Mouse (Mus musculus) mouse embryonic stem cell (cell line): ENCODE measurements around the gene Unk.

ENCODE experiments used
- in situ Hi-C, 2 experiments: fragments of 300-500 bp; cut with MboI; formaldehyde crosslinking; loops; 1 replicate in 1 of 2; 3 replicates in 1 of 2; pipeline ENCODE4 v1.14.3; 2019 to 2020; ENCODE audit warnings: low sequenced_read_pairs in 2 of 2, low pct_unique_long_range_greater_than_20kb in 1 of 2, mixed read lengths in 1 of 2; ENCODE audit not compliant: unreplicated experiment in 1 of 2

The Unk gene

GRCm38 (mm10) chr11:116030088-116030897 lies at the start of gene Unk:
Gene Unk, plus strand, starts transcription at chr11:116030322.
- in situ Hi-C loops: no loop called here

GRCm38 (mm10) chr11:115982472-115982871 lies 47.6 kb upstream of the Unk start:
- in situ Hi-C loops: no loop called here

DNA sequence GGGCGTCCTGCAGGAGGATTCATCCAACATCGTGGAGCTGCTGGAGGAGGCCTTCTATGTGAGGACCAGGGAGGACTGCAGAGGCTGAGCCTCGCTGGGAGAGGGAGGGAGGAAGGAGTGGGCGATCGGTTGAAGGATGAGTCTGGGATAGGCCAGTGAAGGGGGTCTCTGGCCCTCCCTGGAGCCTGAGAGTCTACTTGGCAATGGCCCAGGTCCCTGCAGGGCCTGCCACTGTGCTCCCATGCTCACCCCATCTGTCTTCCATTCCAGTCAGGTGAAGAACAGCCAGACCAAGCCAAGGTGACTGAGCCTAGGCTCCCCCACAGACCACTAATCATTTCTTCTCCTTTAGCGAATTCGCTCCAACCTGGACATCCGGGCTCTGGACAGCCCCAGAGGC lies 46.8 kb upstream of the Unk start:
- in situ Hi-C loops: no loop called here

DNA sequence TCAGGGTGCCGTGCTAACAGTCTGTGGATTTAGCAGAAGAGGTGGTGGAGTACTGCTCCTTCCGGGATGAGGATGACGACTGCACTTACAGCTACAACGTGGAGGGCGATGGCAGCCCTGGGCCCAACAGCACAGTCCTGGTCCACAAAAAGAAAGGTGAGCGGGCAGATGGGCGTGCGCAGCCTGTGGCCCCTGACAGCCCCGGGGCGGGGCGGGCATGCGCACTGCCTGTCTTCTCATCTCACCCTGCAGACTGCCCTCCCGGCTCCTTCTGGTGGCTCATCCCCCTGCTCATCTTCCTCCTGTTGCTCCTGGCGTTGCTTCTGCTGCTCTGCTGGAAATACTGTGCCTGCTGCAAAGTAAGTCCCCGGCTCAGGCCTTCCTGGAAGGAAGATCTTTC lies 40.4 kb upstream of the Unk start:
- in situ Hi-C loops: no loop called here

- in situ Hi-C loops: no loop called here
Measured at GRCm38 (mm10) chr11:115992098-115992497, 38.0 kb upstream of the Unk start.

GRCm38 (mm10) chr11:115995256-115995655 lies 34.9 kb upstream of the Unk start:
- in situ Hi-C loops: loop anchor here in 1 of 2 experiments (5.0 kb wide), 1 partner anchor 58 kb away; no protein-coding TSS in a partner anchor

DNA sequence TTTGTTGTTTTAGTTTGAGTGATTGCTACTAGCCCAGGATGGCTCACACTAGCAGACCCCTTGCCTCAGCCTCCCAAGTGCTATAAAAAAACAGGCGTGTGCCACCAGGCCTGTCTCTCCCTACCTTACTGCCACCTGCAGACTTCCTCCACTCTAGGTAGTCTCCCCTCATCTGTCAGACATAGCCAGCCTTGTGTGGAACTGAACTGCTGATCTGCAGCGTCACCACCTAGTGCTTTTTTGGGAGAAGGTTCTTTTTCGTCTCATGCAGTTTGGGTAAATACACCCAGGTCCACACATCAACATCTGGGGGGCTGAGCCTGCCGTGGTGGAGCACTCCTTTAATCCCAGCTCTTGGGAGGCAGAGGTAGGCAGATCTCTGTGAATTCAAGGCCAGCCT lies 33.1 kb upstream of the Unk start:
- in situ Hi-C loops: loop anchor here in 1 of 2 experiments (5.0 kb wide), 1 partner anchor 60 kb away; no protein-coding TSS in a partner anchor

DNA sequence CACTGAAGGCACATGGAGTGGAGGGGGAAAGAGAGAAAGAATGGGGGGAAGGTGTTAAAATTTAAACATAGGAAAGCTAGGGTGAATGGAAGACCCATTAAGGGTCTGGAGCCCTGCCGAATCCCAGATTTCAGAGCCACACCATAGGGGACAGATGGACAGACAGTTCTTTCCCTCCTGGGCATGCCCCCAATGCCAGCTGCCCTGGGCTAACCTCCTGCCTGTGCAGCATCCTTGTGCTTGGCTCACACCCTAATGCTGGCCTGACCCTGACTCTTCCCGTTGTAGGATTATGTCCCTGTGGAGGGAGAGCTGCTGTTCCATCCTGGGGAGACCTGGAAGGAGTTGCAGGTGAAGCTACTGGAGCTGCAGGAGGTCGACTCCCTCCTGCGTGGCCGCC lies 32.5 kb upstream of the Unk start:
- in situ Hi-C loops: loop anchor here in 1 of 2 experiments (5.0 kb wide), 1 partner anchor 60 kb away; no protein-coding TSS in a partner anchor

DNA sequence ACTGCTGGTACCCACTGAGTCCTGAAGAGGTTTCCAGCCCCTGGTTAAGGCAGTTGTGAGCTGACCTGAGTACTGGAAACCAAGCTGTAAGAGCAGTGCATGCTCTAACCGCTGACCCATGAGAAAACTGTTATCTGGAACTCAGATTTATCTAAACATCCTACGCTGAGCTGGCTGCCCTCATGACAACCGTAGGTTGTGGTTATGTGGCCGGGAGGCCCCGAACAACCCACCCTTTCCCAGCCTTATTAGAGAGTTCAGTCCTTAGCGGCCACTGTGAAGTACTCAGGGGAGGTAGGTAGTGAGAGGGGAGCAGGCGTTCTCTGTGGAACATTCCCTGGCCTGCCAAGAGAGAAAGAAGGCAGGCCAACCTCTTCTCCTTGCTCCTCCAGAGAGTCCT lies 31.1 kb upstream of the Unk start:
- in situ Hi-C loops: loop anchor here in 1 of 2 experiments (5.0 kb wide), 1 partner anchor 62 kb away; no protein-coding TSS in a partner anchor

DNA sequence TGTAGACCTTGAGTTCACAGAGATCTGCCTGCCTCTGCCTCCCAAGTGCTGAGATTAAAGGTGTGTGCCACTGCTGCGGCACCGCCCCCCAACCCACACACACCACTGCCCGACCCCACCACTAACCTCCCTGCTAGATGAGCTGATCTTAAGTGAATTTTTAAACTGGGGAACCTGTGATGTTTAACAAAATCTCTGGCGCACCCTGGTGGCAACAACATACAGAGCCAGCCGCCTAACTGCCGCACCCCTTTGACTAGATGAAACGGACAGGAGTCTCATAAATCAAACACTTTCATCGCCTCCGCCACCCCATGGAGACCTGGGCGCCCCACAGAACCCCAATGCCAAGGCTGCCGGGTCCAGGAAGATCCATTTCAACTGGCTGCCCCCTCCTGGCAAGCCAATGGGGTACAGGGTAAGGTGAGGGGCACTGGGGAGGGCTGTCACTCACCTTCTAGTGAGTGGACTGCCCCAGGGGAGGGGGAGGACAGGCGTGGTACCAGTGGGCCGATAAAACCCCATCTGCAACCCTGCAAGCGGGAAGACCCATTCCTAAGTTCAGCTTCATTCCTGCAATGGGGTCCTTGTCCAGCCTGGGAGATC lies 30.5 kb upstream of the Unk start:
- in situ Hi-C loops: loop anchor here (5.0 kb wide), 1 partner anchor 62 kb away; no protein-coding TSS in a partner anchor

DNA sequence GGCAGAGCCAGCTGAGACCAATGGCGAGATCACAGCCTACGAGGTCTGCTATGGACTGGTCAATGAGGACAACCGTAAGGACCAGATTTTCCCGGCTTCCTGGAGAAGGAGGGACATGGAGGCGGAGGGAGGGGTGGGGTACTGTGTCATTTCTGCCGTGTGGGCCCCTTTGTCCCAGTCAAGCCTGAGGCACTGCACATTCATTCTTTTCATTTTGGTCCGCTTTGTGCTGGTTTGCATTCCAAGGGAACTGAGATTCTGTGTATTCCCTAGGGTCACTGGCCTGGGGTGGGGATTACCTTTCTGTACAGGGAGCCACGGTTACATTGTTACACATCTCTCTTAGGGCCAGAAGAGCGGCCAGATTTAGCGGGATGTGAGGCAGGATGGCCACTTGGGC lies 29.5 kb upstream of the Unk start:
- in situ Hi-C loops: loop anchor here in 1 of 2 experiments (5.0 kb wide), 1 partner anchor 63 kb away; no protein-coding TSS in a partner anchor

- in situ Hi-C loops: loop anchor here in 1 of 2 experiments (5.0 kb wide), 1 partner anchor 64 kb away; no protein-coding TSS in a partner anchor
Measured at GRCm38 (mm10) chr11:116001725-116002124, 28.4 kb upstream of the Unk start.

DNA sequence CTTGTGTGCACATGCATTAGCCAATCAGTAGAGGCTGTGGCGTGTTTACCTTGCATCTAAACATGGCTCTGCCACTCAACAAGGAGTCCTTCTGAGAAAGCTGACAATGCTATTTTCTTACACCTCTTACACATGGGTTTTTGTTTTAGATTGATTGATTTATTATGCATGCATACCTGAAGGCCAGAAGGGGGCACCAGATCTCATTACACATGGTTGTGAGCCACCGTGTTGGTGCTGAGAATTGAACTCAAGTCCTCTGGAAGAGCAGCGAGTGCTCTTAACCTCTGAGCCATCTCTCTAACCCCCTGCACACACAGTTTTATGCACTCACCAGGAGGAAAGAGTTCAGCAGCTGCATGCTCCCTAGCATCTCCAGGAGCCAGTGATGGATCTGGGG lies 27.2 kb upstream of the Unk start:
- in situ Hi-C loops: loop anchor here in 1 of 2 experiments (5.0 kb wide), 1 partner anchor 66 kb away; no protein-coding TSS in a partner anchor

GRCm38 (mm10) chr11:116004186-116004823 lies 25.8 kb upstream of the Unk start:
- in situ Hi-C loops: loop anchor here in 1 of 2 experiments (5.0 kb wide), 1 partner anchor 67 kb away; no protein-coding TSS in a partner anchor

DNA sequence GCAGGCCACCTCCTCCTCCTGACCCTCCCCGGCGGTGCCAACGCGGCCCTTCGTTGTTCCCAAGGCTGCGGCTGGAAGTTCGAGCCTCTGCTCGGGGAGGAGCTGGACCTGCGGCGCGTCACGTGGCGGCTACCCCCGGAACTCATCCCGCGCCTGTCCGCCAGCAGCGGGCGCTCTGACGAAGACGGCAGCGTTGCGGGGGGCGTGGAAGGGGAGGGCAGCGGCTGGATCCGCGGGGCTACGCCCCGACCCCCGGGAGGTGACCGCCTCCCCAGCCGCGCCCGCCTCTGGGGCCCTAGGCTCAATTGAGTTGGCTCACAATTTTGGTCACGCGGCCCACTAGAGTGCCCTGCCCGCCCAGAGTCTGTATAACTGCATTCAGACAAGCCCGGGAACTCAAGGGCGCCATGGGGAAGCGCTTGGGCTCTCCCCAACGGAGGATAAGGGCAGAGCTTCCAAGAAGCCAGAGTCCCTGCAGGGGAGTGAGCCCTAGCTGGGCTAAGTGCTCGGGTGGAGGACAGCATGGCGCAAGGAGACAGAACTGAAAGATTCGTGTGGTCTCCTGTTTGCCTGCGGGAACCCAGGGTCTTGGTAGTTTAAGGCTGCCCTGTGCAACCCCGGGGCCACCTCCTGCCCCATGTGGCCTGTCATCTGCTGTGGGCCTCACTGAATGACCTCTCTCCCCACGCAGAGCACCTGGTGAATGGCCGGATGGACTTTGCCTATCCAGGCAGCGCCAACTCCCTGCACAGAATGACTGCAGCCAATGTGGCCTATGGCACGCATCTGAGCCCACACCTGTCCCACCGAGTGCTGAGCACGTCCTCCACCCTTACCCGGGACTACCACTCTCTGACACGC lies 25.1 kb upstream of the Unk start:
- in situ Hi-C loops: loop anchor here in 1 of 2 experiments (5.0 kb wide), 1 partner anchor 68 kb away; no protein-coding TSS in a partner anchor

GRCm38 (mm10) chr11:116005701-116006419 lies 24.3 kb upstream of the Unk start:
- in situ Hi-C loops: no loop called here

- in situ Hi-C loops: no loop called here
Measured at GRCm38 (mm10) chr11:116007095-116007850, 22.8 kb upstream of the Unk start.
